Mouse (Mus musculus): ENCODE measurements around the gene Gngt1. TPM values are rescaled to one million over a fixed set of nuclear protein-coding genes. Genes with fewer than 3 reads are reported as not detected.

The Gngt1 gene
- total and polyA plus RNA-seq, 3 experiments = not detected

- in situ Hi-C loops (cut with MboI; ENCODE audit: low pct_ligation_motif_present, low pct_unique_long_range_greater_than_20kb, low sequenced_read_pairs) = no loop called here
- no peaks in the 10 kb centered on the region for H3K9me3 ChIP-seq (replicated peaks; ENCODE audit: low read length)
- no peaks in the 10 kb centered on the region for H3K27me3 ChIP-seq (replicated peaks)
- no peaks in the 10 kb centered on the region for H3K79me2 ChIP-seq (replicated peaks; ENCODE audit: control insufficient read depth, extremely low read depth, insufficient read depth, poor library complexity, severe bottlenecking)
- no peak for DNase-seq (ENCODE audit: extremely low read depth)
- H3K4me2 ChIP-seq (ENCODE audit: insufficient read depth, low read depth, poor library complexity, severe bottlenecking) = no peak overlapping the region
- H3K9ac ChIP-seq (ENCODE audit: insufficient read depth, low read depth) = no peak overlapping the region
- H3K4me3 ChIP-seq (replicated peaks in 1 of 3; ENCODE audit: low read depth in 2 of 3, low read length in 2 of 3, poor library complexity in 1 of 3) = no peak overlapping the region
- dilution Hi-C loops (cut with MboI; ENCODE audit: extremely low pct_ligation_motif_present, extremely low pct_unique_long_range_greater_than_20kb, low sequenced_read_pairs) = no loop called here
- TF ChIP-seq EP300 (IDR thresholded peaks at IDR 0.05; ENCODE audit: low read length) (no peak), E2F4 (IDR thresholded peaks at IDR 0.05; ENCODE audit: insufficient replicate concordance, low read depth, low read length) (no peak), ZC3H11A (IDR thresholded peaks at IDR 0.05; ENCODE audit: low read depth, low read length) (no peak), PAX5 (IDR thresholded peaks at IDR 0.05; ENCODE audit: low read length) (no peak), CHD1 (IDR thresholded peaks at IDR 0.05; ENCODE audit: low read depth, low read length) (no peak), SMC3 (IDR thresholded peaks at IDR 0.05; ENCODE audit: low read depth, low read length) (no peak), ZNF384 (IDR thresholded peaks at IDR 0.05; ENCODE audit: low read depth, low read length) (no peak), HCFC1 (IDR thresholded peaks at IDR 0.05; ENCODE audit: low read depth, low read length) (no peak), UBTF (IDR thresholded peaks at IDR 0.05; ENCODE audit: low read depth, low read length) (no peak), JUN (IDR thresholded peaks at IDR 0.05; ENCODE audit: insufficient read depth, low read depth, low read length) (no peak)
- no peaks in the 10 kb centered on the region for H3K4me1 ChIP-seq (ENCODE audit: control insufficient read depth in 1 of 2, insufficient read depth in 2 of 2)
- no peak overlapping the region for H3K27ac ChIP-seq (ENCODE audit: insufficient read depth, low read depth)
- no peaks in the 10 kb centered on the region for H3K36me3 ChIP-seq (replicated peaks in 1 of 2; ENCODE audit: control insufficient read depth in 1 of 2, insufficient read depth in 1 of 2, low read length in 1 of 2)
Observed at GRCm38 (mm10) chr6:4009548-4009947, 16.0 kb downstream of the Gngt1 start.

DNA sequence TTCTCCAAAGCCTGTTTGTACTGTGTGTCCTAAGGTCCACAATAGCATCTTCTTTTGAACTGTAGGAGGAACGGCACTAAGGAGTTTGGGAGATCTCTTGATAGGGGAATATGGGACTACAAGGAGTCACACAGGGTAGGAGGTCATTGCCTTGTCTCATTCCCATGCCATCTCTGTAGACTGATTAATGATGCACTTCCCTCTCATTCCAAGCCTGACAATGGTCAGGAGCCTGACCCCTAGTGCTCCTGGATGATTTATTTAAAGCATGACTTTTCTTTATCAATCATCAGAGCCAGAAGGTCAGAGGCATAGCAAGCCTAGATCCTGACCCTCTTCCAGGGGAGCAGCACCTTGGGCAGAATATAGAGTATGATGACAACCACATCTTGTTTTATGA, 29.1 kb downstream of the Gngt1 start:
- no peaks in the 10 kb centered on the region for H3K9me3 ChIP-seq (replicated peaks; ENCODE audit: low read length)
- no peak overlapping the region for H3K4me3 ChIP-seq (replicated peaks in 1 of 3; ENCODE audit: low read depth in 2 of 3, low read length in 2 of 3, poor library complexity in 1 of 3)
- dilution Hi-C loops (cut with MboI; ENCODE audit: extremely low pct_ligation_motif_present, extremely low pct_unique_long_range_greater_than_20kb, low sequenced_read_pairs) (no loop called here), in situ Hi-C loops (cut with MboI; ENCODE audit: low pct_ligation_motif_present, low pct_unique_long_range_greater_than_20kb, low sequenced_read_pairs) (no loop called here)
- no peaks in the 10 kb centered on the region for H3K79me2 ChIP-seq (replicated peaks; ENCODE audit: control insufficient read depth, extremely low read depth, insufficient read depth, poor library complexity, severe bottlenecking)
- TF ChIP-seq SMC3 (IDR thresholded peaks at IDR 0.05; ENCODE audit: low read depth, low read length) = no peak
- no peak for TF ChIP-seq NELFE (IDR thresholded peaks at IDR 0.05; ENCODE audit: low read depth, low read length)
- no peak for TF ChIP-seq JUN (IDR thresholded peaks at IDR 0.05; ENCODE audit: insufficient read depth, low read depth, low read length)
- TF ChIP-seq USF2 (conservative IDR thresholded peaks at IDR 0.05; ENCODE audit: low read depth, low read length) = no peak
- TF ChIP-seq HCFC1 (IDR thresholded peaks at IDR 0.05; ENCODE audit: low read depth, low read length) = no peak
- TF ChIP-seq ZMIZ1 (IDR thresholded peaks at IDR 0.05; ENCODE audit: low read depth, low read length) = no peak
- TF ChIP-seq GABPA (IDR thresholded peaks at IDR 0.05; ENCODE audit: insufficient replicate concordance, low read depth, low read length) = no peak
- TF ChIP-seq IRF4 (IDR thresholded peaks at IDR 0.05; ENCODE audit: low read depth, low read length) = no peak
- no peak for TF ChIP-seq POLR2A (IDR thresholded peaks at IDR 0.05; ENCODE audit: low read depth, low read length)
- no peak for TF ChIP-seq CHD2 (IDR thresholded peaks at IDR 0.05; ENCODE audit: low read length)
- no peak for TF ChIP-seq ZKSCAN1 (IDR thresholded peaks at IDR 0.05; ENCODE audit: borderline replicate concordance, low read depth, low read length)
- TF ChIP-seq MEF2A (IDR thresholded peaks at IDR 0.05; ENCODE audit: borderline replicate concordance, low read depth, low read length) = no peak
- no peak for TF ChIP-seq POLR2AphosphoS2 (IDR thresholded peaks at IDR 0.05; ENCODE audit: low read depth, low read length)
- no peaks in the 10 kb centered on the region for H3K36me3 ChIP-seq (replicated peaks in 1 of 2; ENCODE audit: control insufficient read depth in 1 of 2, insufficient read depth in 1 of 2, low read length in 1 of 2)
- DNase-seq (ENCODE audit: extremely low read depth) = no peak
- H3K27ac ChIP-seq (ENCODE audit: insufficient read depth, low read depth) = no peak overlapping the region
- no peaks in the 10 kb centered on the region for H3K4me1 ChIP-seq (ENCODE audit: control insufficient read depth in 1 of 2, insufficient read depth in 2 of 2)
- no peaks in the 10 kb centered on the region for H3K27me3 ChIP-seq (replicated peaks)
- H3K9ac ChIP-seq (ENCODE audit: insufficient read depth, low read depth) = no peak overlapping the region
- no peak overlapping the region for H3K4me2 ChIP-seq (ENCODE audit: insufficient read depth, low read depth, poor library complexity, severe bottlenecking)

Data from CH12.LX (cell line).